22 mouse cellular contexts compared by ENCODE assay signal in genomic region chr4:22949422-22949821, GRCm38 (mm10).
A peak's percentile ranks its signal among the peaks of the same experiment; 100 is the strongest.
DNase-seq lines count a peak whose midpoint lies in the region; ATAC-seq and TF ChIP-seq lines count a peak whose summit lies in the region.
"Had no signal": no experiment of that assay in that cellular context is flagged by ENCODE, and none has a peak within 500 bp of the region (broad histone marks: within the 10 kb centered on the region; RNA-seq: fewer than 3 reads in every experiment).

No protein-coding gene starts in this region.

- no peaks in the 10 kb centered on the region for H3K4me1 ChIP-seq in intestine, embryonic 15.5 days (replicated peaks)
- no peaks in the 10 kb centered on the region for H3K4me1 ChIP-seq in intestine, embryonic 16.5 days (ENCODE audit: control insufficient read depth, insufficient read depth, low read length)
- no peaks in the 10 kb centered on the region for H3K4me1 ChIP-seq in intestine, postnatal 0 days (replicated peaks; ENCODE audit: control insufficient read depth, insufficient read depth, low read length)

- DNase-seq in cerebellum, adult 9-10 months, result no peak
- DNase-seq in Muller cell, postnatal 12 days (ENCODE audit: inconsistent ontology term), result no peak
- no peak for DNase-seq in layer of hippocampus, postnatal 10 days (ENCODE audit: low spot score in 2 of 2)
- DNase-seq: adrenal gland, adult 2 months; adrenal gland, adult 8-10 months; adrenal gland, postnatal 10 days; adrenal gland, postnatal 14 days; adrenal gland, postnatal 25 days; adrenal gland, postnatal 36 days; B cell, adult 2 months; cerebellum, adult 11 months; cerebellum, adult 11-12 months; cerebellum, adult 18-20 months; cerebellum, adult 2 months had no signal

- no peak overlapping the region for H3K9ac ChIP-seq in intestine, embryonic 15.5 days
- H3K9ac ChIP-seq in intestine, embryonic 16.5 days (ENCODE audit: low read depth, low read length), result no peak overlapping the region
- no peak overlapping the region for H3K9ac ChIP-seq in intestine, postnatal 0 days (ENCODE audit: low read depth, low read length)

- ATAC-seq in intestine, embryonic 15.5 days, result peak; percentile 86
- ATAC-seq in intestine, embryonic 16.5 days, result peak; percentile 90
- ATAC-seq in intestine, postnatal 0 days, result peak; percentile 95
- ATAC-seq: activated CD4-positive, CD25-positive, alpha-beta regulatory T cell, adult 4 months; CD4-positive, CD25-positive, alpha-beta regulatory T cell, adult 4 months; Patski had no signal

- 72% methylated on average over 1 of the region's 1 CpGs for WGBS in intestine, embryonic 15.5 days
- WGBS in intestine, embryonic 16.5 days, result 50% methylated on average over 1 of the region's 1 CpGs
- WGBS in intestine, postnatal 0 days, result 27% methylated on average over 1 of the region's 1 CpGs

- H3K27ac ChIP-seq in intestine, embryonic 15.5 days, result no peak overlapping the region
- H3K27ac ChIP-seq in intestine, embryonic 16.5 days (ENCODE audit: low read length), result no peak overlapping the region
- H3K27ac ChIP-seq in intestine, postnatal 0 days (ENCODE audit: low read depth, low read length), result no peak overlapping the region

- H3K9me3 ChIP-seq in intestine, embryonic 15.5 days, result no peaks in the 10 kb centered on the region
- no peaks in the 10 kb centered on the region for H3K9me3 ChIP-seq in intestine, embryonic 16.5 days (ENCODE audit: control insufficient read depth, low read length)
- H3K9me3 ChIP-seq in intestine, postnatal 0 days (ENCODE audit: control insufficient read depth), result no peaks in the 10 kb centered on the region
- H3K9me3 ChIP-seq: G1E had no signal

- H3K27me3 ChIP-seq in intestine, embryonic 15.5 days (replicated peaks), result no peaks in the 10 kb centered on the region
- no peaks in the 10 kb centered on the region for H3K27me3 ChIP-seq in intestine, embryonic 16.5 days (replicated peaks; ENCODE audit: control insufficient read depth, insufficient read depth, low read length)
- no peaks in the 10 kb centered on the region for H3K27me3 ChIP-seq in intestine, postnatal 0 days (replicated peaks; ENCODE audit: control insufficient read depth, insufficient read depth, low read length)
- H3K27me3 ChIP-seq: CH12.LX, Patski had no signal

- no peak for TF ChIP-seq CTCF in intestine, postnatal 0 days (IDR thresholded peaks at IDR 0.05; ENCODE audit: low read depth)

- H3K36me3 ChIP-seq in intestine, embryonic 15.5 days, result no peaks in the 10 kb centered on the region
- no peaks in the 10 kb centered on the region for H3K36me3 ChIP-seq in intestine, embryonic 16.5 days (ENCODE audit: control insufficient read depth, insufficient read depth, low read length)
- no peaks in the 10 kb centered on the region for H3K36me3 ChIP-seq in intestine, postnatal 0 days (ENCODE audit: control insufficient read depth, insufficient read depth)
- H3K36me3 ChIP-seq: G1E had no signal

- H3K4me3 ChIP-seq in intestine, embryonic 15.5 days (replicated peaks), result no peak overlapping the region
- no peak overlapping the region for H3K4me3 ChIP-seq in intestine, embryonic 16.5 days (ENCODE audit: low read length)
- no peak overlapping the region for H3K4me3 ChIP-seq in intestine, postnatal 0 days (ENCODE audit: low read depth, low read length)

- H3K4me2 ChIP-seq in intestine, embryonic 15.5 days (replicated peaks), result no peak overlapping the region
- H3K4me2 ChIP-seq in intestine, embryonic 16.5 days (ENCODE audit: low read depth, low read length), result no peak overlapping the region
- no peak overlapping the region for H3K4me2 ChIP-seq in intestine, postnatal 0 days (replicated peaks; ENCODE audit: low read depth)
